Mouse (Mus musculus): Measurements from ENCODE around the gene Mrpl50. TPM values are rescaled to one million over a fixed set of nuclear protein-coding genes. Genes with fewer than 3 reads are reported as not detected.
A peak's percentile ranks its signal among the peaks of the same experiment; 100 is the strongest.

Mrpl50 gene
- 79.1 and 83.1 TPM in 2 replicates for polyA plus RNA-seq (2014; fragmentation: Nextera tagmentation; extraction: Ambion mirVana)

DNA sequence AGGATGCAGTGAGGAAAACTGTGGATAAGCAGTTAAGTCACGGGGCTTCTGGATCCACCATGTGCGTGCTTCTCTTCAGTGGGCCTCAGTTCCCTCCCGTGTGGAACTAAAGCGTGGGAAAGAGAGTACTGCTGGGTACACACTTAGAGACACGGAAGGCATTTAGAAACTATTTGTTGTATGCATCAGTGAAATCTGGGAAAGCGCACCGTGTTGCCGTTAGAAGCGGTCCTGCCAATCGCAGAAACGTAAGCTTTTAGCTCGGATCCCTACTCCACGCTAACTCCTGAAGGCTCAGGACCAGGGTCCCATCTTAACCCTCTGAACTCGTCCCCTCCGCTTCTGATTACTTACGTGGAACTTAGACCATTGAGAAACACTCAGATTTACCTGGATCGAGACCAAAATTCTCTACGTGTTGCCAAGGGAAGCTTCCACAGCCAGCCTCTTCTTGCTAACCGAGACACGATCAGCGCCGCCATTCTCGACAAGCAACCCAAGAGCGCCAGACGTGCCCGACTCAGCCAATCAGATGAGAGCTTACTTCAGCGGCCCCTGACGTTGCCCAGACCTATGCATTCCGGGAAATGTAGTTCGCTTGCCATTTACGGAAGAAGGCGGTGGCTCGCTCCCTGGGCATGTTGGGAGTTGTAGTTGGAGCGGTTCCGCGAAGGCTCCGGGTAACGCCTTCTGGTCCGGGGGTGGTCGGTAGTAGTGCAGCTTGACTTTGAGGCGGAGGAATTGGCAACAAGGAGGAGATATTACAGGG, at the start of gene Mrpl50, which contains the start of gene Zfp189:
Mrpl50 (minus strand) TSS at position 522 of the 769 bp plus-strand sequence.
Zfp189 (plus strand) TSS at position 605 of the 769 bp plus-strand sequence.
- under 1% methylated on average over 41 of the region's 41 CpGs for WGBS
- no peaks in the 10 kb centered on the region for H3K27me3 ChIP-seq (ENCODE audit: control insufficient read depth, insufficient read depth, low read length)
- peak within 1 kb of the TSS; percentile 66; the same call in 1 of the 2 replicates for H3K27ac ChIP-seq (ENCODE audit: low read depth, low read length)
- H3K4me3 ChIP-seq (ENCODE audit: low read depth, low read length): peak within 1 kb of the TSS; percentile 64
- H3K36me3 ChIP-seq (ENCODE audit: control insufficient read depth, insufficient read depth, low read length): 0 out of 2 replicates have a peak, but pooled peaks cover 2% of the 10 kb centered on the region
- H3K9ac ChIP-seq (replicated peaks; ENCODE audit: low read depth, low read length): peak within 1 kb of the TSS; percentile 73
- H3K9me3 ChIP-seq (ENCODE audit: control insufficient read depth, low read length): no peaks in the 10 kb centered on the region
- H3K4me2 ChIP-seq (ENCODE audit: low read depth, low read length): peak within 1 kb of the TSS; percentile 71
- peak; percentile 99 for ATAC-seq (ENCODE audit: low read depth)
- peaks cover 14% of the 10 kb centered on the region for H3K4me1 ChIP-seq (ENCODE audit: control insufficient read depth, insufficient read depth, low read length)

DNA sequence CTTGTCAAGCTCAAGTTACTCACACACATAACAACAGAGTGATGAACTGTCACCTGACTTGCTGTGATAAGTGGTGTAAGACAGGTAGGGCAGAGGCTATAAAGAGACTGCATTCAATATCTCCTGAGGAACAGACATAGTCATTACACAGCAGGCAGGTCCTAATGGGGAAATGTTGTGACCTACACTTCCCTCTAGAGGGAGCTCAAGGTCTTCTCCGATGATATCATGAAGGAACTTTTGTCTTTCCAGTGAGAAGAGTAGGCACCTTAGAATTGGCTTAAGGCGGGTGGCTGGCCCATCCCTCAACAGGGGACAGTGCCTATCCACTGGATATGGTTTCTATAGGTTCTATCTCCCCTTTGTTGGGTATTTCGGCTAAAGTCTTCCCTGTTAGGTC, 46.7 kb upstream of the Mrpl50 start:
- no peaks in the 10 kb centered on the region for H3K9me3 ChIP-seq (ENCODE audit: control insufficient read depth, low read length)
- peak; percentile 89 for ATAC-seq (ENCODE audit: low read depth)
- 24% methylated on average over 3 of the region's 3 CpGs for WGBS
- no peak overlapping the region for H3K27ac ChIP-seq (ENCODE audit: low read depth, low read length)
- no peak overlapping the region for H3K4me2 ChIP-seq (ENCODE audit: low read depth, low read length)
- no peaks in the 10 kb centered on the region for H3K4me1 ChIP-seq (ENCODE audit: control insufficient read depth, insufficient read depth, low read length)
- no peak overlapping the region for H3K9ac ChIP-seq (replicated peaks; ENCODE audit: low read depth, low read length)
- no peak overlapping the region for H3K4me3 ChIP-seq (ENCODE audit: low read depth, low read length)
- H3K36me3 ChIP-seq (ENCODE audit: control insufficient read depth, insufficient read depth, low read length): no peaks in the 10 kb centered on the region
- H3K27me3 ChIP-seq (ENCODE audit: control insufficient read depth, insufficient read depth, low read length): no peaks in the 10 kb centered on the region

DNA sequence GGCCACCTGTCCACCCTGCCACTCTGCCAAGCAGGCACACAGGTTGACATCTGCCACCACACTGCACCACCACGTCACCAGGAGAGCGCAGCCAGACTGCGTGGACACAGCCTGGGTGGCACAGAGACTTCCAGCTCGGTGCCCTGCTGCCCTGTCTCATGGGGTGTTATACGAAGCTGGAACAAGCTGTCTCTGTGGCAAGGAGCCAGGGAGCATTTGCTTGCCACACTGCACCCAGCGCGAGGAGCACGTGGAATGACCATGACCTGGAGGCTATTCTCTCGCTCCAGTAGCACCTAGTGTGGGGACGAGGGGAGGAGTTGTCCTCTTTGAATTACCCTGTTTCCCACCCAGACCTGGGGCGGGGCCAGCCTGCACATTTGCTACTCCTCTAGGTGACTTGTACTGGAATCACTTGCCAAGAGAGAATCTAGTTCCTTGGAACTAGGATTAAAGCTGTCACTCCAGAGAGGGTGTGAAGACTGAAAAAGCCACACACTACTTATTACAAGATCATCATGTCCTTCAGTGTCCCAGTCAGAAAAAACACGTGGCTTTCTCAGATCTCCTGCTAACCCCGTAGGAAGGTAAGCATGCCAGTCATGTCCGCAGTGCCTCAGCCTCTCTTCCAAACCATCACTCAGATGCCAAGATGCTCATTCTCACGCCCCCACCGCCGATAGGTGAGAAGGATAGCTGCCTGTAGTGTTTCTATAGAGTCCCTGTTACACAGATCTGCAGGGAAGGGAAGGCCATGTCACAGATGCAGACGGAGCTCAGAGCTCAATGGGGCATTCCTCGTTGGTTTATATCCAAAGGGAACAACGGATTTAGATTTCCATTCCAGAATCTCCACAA, 39.3 kb upstream of the Mrpl50 start:
- Histone ChIP-seq H3K4me2 (ENCODE audit: low read depth, low read length) (no peak overlapping the region), H3K4me1 (ENCODE audit: control insufficient read depth, insufficient read depth, low read length) (no peaks in the 10 kb centered on the region), H3K4me3 (ENCODE audit: low read depth, low read length) (no peak overlapping the region), H3K36me3 (ENCODE audit: control insufficient read depth, insufficient read depth, low read length) (no peaks in the 10 kb centered on the region), H3K9me3 (ENCODE audit: control insufficient read depth, low read length) (no peaks in the 10 kb centered on the region), H3K27me3 (ENCODE audit: control insufficient read depth, insufficient read depth, low read length) (no peaks in the 10 kb centered on the region), H3K27ac (ENCODE audit: low read depth, low read length) (no peak overlapping the region), H3K9ac (replicated peaks; ENCODE audit: low read depth, low read length) (no peak overlapping the region)
- peak; percentile 49; the same call in 1 of the 2 replicates for ATAC-seq (ENCODE audit: low read depth)
- WGBS: 68% methylated on average over 20 of the region's 20 CpGs

DNA sequence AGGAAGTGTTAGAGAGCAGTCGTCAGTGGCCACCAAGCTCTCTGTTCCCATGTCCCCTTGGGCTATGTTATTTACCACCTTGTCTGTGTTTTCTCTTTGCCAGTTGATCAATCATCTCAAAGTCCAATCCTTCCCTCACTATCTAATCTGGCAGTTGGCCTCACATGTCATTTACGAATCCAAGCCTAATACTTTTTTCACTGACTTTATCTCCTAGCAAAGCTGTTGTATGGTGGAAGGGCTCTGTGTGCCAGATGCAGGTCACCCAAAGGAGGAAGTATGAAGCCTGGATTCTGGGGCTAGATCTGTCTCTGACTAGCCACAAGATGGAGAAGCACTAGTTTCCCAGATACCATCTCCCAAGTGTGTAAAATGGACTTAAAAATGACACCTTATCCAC, 37.3 kb upstream of the Mrpl50 start:
- Histone ChIP-seq H3K36me3 (ENCODE audit: control insufficient read depth, insufficient read depth, low read length) (no peaks in the 10 kb centered on the region), H3K4me3 (ENCODE audit: low read depth, low read length) (no peak overlapping the region), H3K9ac (replicated peaks; ENCODE audit: low read depth, low read length) (no peak overlapping the region), H3K9me3 (ENCODE audit: control insufficient read depth, low read length) (no peaks in the 10 kb centered on the region), H3K4me2 (ENCODE audit: low read depth, low read length) (no peak overlapping the region), H3K4me1 (ENCODE audit: control insufficient read depth, insufficient read depth, low read length) (no peaks in the 10 kb centered on the region), H3K27me3 (ENCODE audit: control insufficient read depth, insufficient read depth, low read length) (no peaks in the 10 kb centered on the region), H3K27ac (ENCODE audit: low read depth, low read length) (no peak overlapping the region)
- 81% methylated on average over 2 of the region's 2 CpGs for WGBS
- ATAC-seq (ENCODE audit: low read depth): no peak

DNA sequence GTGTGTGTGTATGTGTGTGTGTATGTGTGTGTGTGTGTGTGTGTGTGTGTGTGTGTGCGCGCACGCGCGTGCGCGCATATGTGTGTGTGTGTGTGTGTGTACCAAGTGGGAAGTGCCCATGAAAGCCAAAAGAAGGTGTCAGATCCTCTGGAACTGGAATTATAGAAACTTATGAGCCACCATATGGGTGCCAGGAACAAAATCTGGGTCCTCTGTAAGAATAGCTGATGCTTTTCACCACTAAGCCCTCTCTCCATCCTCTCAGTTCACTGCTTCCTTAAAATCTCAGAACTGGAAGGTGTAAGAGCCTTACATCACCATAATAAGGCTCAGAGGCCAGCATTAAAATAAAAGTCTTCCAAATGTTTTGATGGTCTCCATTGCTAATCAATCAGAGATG, 36.5 kb upstream of the Mrpl50 start:
- Histone ChIP-seq H3K9ac (replicated peaks; ENCODE audit: low read depth, low read length) (no peak overlapping the region), H3K9me3 (ENCODE audit: control insufficient read depth, low read length) (no peaks in the 10 kb centered on the region), H3K4me1 (ENCODE audit: control insufficient read depth, insufficient read depth, low read length) (no peaks in the 10 kb centered on the region), H3K4me2 (ENCODE audit: low read depth, low read length) (no peak overlapping the region), H3K27ac (ENCODE audit: low read depth, low read length) (no peak overlapping the region), H3K36me3 (ENCODE audit: control insufficient read depth, insufficient read depth, low read length) (no peaks in the 10 kb centered on the region), H3K4me3 (ENCODE audit: low read depth, low read length) (no peak overlapping the region), H3K27me3 (ENCODE audit: control insufficient read depth, insufficient read depth, low read length) (no peaks in the 10 kb centered on the region)
- 84% methylated on average over 7 of the region's 7 CpGs for WGBS
- ATAC-seq (ENCODE audit: low read depth): no peak

DNA sequence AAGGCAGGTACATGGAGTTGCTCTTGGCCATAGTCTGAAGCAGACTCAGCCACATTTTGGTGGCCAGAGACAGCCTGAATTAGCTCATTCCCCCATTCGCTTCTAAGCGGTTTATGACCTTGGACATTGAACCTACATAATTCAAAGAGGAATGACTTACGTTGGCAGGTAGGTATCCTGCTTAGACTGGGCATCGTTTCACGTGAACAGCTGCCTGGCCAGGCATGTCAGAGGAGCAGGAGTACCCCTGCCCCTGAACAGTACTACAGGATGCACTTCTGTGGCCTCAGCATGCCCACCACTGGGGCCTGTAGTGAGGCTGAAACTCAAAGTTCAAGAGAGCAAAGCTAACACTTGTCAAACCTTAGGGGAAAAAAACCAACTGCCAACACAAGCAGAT, 32.5 kb upstream of the Mrpl50 start:
- Histone ChIP-seq H3K27ac (ENCODE audit: low read depth, low read length) (no peak overlapping the region), H3K4me3 (ENCODE audit: low read depth, low read length) (no peak overlapping the region), H3K36me3 (ENCODE audit: control insufficient read depth, insufficient read depth, low read length) (no peaks in the 10 kb centered on the region), H3K9ac (replicated peaks; ENCODE audit: low read depth, low read length) (no peak overlapping the region), H3K4me1 (ENCODE audit: control insufficient read depth, insufficient read depth, low read length) (no peaks in the 10 kb centered on the region), H3K9me3 (ENCODE audit: control insufficient read depth, low read length) (no peaks in the 10 kb centered on the region), H3K27me3 (ENCODE audit: control insufficient read depth, insufficient read depth, low read length) (no peaks in the 10 kb centered on the region), H3K4me2 (ENCODE audit: low read depth, low read length) (no peak overlapping the region)
- ATAC-seq (ENCODE audit: low read depth): no peak
- WGBS: 80% methylated on average over 5 of the region's 5 CpGs

DNA sequence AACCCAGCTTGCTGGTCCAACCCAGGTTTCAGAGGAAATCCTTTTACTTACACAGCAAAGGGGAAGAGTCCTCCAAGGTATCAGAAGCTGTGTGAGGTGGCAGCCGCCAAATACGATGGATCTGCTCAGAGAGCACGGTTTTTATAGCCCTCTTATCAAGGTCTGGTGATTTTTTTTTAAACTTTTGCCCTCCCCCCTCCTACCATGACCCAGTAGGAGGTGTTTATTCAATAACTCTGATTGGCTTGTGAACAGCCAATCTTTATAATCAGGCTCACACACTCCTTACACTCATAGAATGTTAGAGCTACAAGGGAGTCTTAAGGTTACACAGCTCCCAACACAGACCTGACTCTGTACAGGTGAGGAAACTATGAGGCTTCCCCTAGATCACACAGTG, 28.5 kb upstream of the Mrpl50 start, which contains the start of gene Aldob:
Aldob (minus strand) TSS at position 164 of the 400 bp plus-strand sequence.
- no peaks in the 10 kb centered on the region for H3K4me1 ChIP-seq (ENCODE audit: control insufficient read depth, insufficient read depth, low read length)
- H3K36me3 ChIP-seq (ENCODE audit: control insufficient read depth, insufficient read depth, low read length): no peaks in the 10 kb centered on the region
- 61% methylated on average over 3 of the region's 3 CpGs for WGBS
- H3K9me3 ChIP-seq (ENCODE audit: control insufficient read depth, low read length): no peaks in the 10 kb centered on the region
- H3K27me3 ChIP-seq (ENCODE audit: control insufficient read depth, insufficient read depth, low read length): no peaks in the 10 kb centered on the region
- no peak for ATAC-seq (ENCODE audit: low read depth)
- H3K9ac ChIP-seq (replicated peaks; ENCODE audit: low read depth, low read length): no peak within 1 kb of the TSS
- no peak within 1 kb of the TSS for H3K4me3 ChIP-seq (ENCODE audit: low read depth, low read length)
- H3K4me2 ChIP-seq (ENCODE audit: low read depth, low read length): no peak within 1 kb of the TSS
- no peak within 1 kb of the TSS for H3K27ac ChIP-seq (ENCODE audit: low read depth, low read length)

DNA sequence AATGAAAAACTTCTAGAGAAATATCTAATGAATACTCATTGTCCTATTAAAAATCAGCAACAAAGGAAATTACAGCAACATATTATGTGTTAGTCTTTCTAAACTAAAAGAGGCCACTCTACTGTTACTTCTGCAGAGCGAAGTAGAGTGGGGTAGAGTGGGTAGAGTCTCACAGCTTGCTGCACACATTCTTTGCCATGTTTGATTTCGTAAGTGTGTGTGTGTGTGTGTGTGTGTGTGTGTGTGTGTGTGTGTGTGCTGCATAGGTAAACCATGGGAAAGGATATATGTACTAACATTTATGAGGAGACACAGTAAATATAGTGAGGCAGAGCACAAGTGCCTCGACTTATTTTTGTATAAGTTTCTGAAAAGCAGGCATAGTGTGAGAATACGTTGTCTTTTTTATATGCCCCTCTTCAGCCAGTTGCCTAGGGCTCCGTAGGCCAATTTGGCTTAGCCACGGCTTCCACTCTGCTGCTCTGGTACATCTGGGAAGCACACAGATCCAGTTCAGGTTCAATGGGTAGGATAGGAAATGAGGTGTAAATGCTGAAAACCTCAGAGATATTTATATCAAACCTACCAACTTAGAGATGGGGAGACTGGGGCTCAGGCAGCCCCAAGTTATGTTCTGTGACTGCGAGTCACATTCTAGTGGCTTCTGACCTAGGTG, 26.8 kb upstream of the Mrpl50 start:
- no peaks in the 10 kb centered on the region for H3K36me3 ChIP-seq (ENCODE audit: control insufficient read depth, insufficient read depth, low read length)
- H3K9me3 ChIP-seq (ENCODE audit: control insufficient read depth, low read length): no peaks in the 10 kb centered on the region
- H3K4me2 ChIP-seq (ENCODE audit: low read depth, low read length): no peak overlapping the region
- H3K4me3 ChIP-seq (ENCODE audit: low read depth, low read length): no peak overlapping the region
- no peak overlapping the region for H3K9ac ChIP-seq (replicated peaks; ENCODE audit: low read depth, low read length)
- H3K27me3 ChIP-seq (ENCODE audit: control insufficient read depth, insufficient read depth, low read length): no peaks in the 10 kb centered on the region
- no peak overlapping the region for H3K27ac ChIP-seq (ENCODE audit: low read depth, low read length)
- H3K4me1 ChIP-seq (ENCODE audit: control insufficient read depth, insufficient read depth, low read length): no peaks in the 10 kb centered on the region
- 92% methylated on average over 7 of the region's 7 CpGs for WGBS
- no peak for ATAC-seq (ENCODE audit: low read depth)
